Mouse (Mus musculus): ENCODE results near the gene 2900011O08Rik.

DNA sequence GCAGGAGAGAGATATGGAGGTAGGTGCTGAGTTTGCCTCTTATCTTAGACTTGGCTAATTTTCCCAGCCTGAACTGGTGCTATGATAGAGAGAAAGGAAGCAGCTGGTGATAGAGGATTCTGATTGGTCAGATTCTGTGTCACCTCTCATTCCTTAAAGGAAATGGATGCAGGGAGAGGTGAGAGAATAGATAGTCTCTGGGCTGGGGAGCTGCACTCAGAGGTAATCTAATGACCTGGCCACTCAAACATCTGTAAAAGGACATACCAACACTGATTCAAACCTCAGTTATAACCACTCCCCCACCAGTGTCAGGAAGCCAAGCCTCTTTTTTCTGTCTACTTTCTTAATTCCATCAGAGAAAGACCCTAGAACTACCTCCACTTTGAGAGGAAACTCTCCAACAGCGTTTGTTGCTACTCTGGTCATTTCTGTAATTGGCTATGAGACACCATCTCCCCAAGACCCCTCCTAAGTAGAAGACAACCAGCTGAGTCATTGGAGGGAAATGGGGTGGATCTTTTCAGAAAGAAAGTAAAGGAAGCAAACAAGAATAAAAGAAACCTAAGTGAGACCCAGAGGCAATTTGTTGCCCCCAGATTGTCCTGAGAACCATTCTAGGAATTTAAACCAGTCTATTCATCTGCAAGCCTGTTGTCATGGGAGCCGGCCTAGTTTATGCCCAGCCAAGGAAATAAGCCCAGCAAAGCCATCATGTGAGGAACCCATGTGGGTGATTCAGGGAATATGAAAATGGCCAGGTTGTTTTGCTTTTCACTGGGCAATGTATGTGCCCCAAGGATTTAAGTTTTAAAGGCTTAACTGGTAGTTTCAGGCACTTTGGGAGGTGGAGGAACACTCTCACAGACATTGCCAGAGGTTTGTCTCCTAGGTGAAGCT lies 38.9 kb downstream of the 2900011O08Rik start:
- TF ChIP-seq CTCF (IDR thresholded peaks at IDR 0.05; ENCODE audit: low read depth) (no peak), EP300 (IDR thresholded peaks at IDR 0.05; ENCODE audit: low read depth) (no peak)
